9 mouse cellular contexts compared by ENCODE assay signal in genomic region chr12:75766885-75767317, GRCm38 (mm10). TPM values are rescaled to one million over a fixed set of nuclear protein-coding genes. Genes with fewer than 3 reads are reported as not detected.
DNase-seq lines count a peak whose midpoint lies in the region; ATAC-seq and TF ChIP-seq lines count a peak whose summit lies in the region.
"Had no signal": no experiment of that assay in that cellular context is flagged by ENCODE, and none has a peak within 500 bp of the region (broad histone marks: within the 10 kb centered on the region; RNA-seq: fewer than 3 reads in every experiment).

No protein-coding gene starts in this region.

- no peaks in the 10 kb centered on the region for H3K27me3 ChIP-seq in intestine, embryonic 15.5 days (replicated peaks)
- no peaks in the 10 kb centered on the region for H3K27me3 ChIP-seq in intestine, postnatal 0 days (replicated peaks; ENCODE audit: control insufficient read depth, insufficient read depth, low read length)
- H3K27me3 ChIP-seq in kidney, adult 2 months (replicated peaks; ENCODE audit: control insufficient read depth, insufficient read depth, low read length): no peaks in the 10 kb centered on the region
- H3K27me3 ChIP-seq in neural tube, embryonic 13.5 days: no peaks in the 10 kb centered on the region
- H3K27me3 ChIP-seq: liver, embryonic 13.5 days had no signal

- H3K36me3 ChIP-seq in intestine, embryonic 15.5 days: no peaks in the 10 kb centered on the region
- H3K36me3 ChIP-seq in intestine, postnatal 0 days (ENCODE audit: control insufficient read depth, insufficient read depth): no peaks in the 10 kb centered on the region
- H3K36me3 ChIP-seq in kidney, adult 2 months (ENCODE audit: control insufficient read depth, insufficient read depth, low read length): no peaks in the 10 kb centered on the region
- no peaks in the 10 kb centered on the region for H3K36me3 ChIP-seq in neural tube, embryonic 13.5 days
- H3K36me3 ChIP-seq: liver, embryonic 13.5 days had no signal

- no peak for TF ChIP-seq CTCF in intestine, postnatal 0 days (IDR thresholded peaks at IDR 0.05; ENCODE audit: low read depth)
- no peak for TF ChIP-seq CTCF in kidney, adult 2 months (conservative IDR thresholded peaks at IDR 0.05; ENCODE audit: insufficient read depth, insufficient read length, low read depth, low read length)
- TF ChIP-seq CTCF in layer of hippocampus, adult 2 months (conservative IDR thresholded peaks at IDR 0.05): no peak

- peak; percentile 32 for ATAC-seq in intestine, embryonic 15.5 days
- ATAC-seq in intestine, postnatal 0 days: no peak
- no peak for ATAC-seq in neural tube, embryonic 13.5 days (ENCODE audit: low read depth)

- 41% methylated on average over 8 of the region's 8 CpGs for WGBS in intestine, embryonic 15.5 days
- 42% methylated on average over 8 of the region's 8 CpGs for WGBS in intestine, postnatal 0 days
- 66% methylated on average over 8 of the region's 8 CpGs for WGBS in kidney, adult 2 months
- WGBS in neural tube, embryonic 13.5 days: 62% methylated on average over 8 of the region's 8 CpGs

- 0 out of 2 replicates have a peak, but pooled peaks cover 6% of the 10 kb centered on the region for H3K4me1 ChIP-seq in intestine, embryonic 15.5 days (replicated peaks)
- H3K4me1 ChIP-seq in intestine, postnatal 0 days (replicated peaks; ENCODE audit: control insufficient read depth, insufficient read depth, low read length): peaks cover 4% of the 10 kb centered on the region; the same call in 1 of the 2 replicates
- no peaks in the 10 kb centered on the region; the same call in 1 of the 2 replicates for H3K4me1 ChIP-seq in kidney, adult 2 months (ENCODE audit: control insufficient read depth, insufficient read depth, low read length)
- no peaks in the 10 kb centered on the region for H3K4me1 ChIP-seq in neural tube, embryonic 13.5 days (replicated peaks)

- intact Hi-C loops in gastrocnemius, postnatal 14 days (cut with DNase I; ENCODE audit: low total_unique reads): loop anchor here (10.0 kb wide), 1 partner anchor 92 kb away; no protein-coding TSS in a partner anchor

- H3K4me3 ChIP-seq in intestine, embryonic 15.5 days (replicated peaks): no peak overlapping the region
- H3K4me3 ChIP-seq in intestine, postnatal 0 days (ENCODE audit: low read depth, low read length): no peak overlapping the region
- H3K4me3 ChIP-seq in kidney, adult 2 months (ENCODE audit: insufficient read depth, low read depth, low read length): no peak overlapping the region
- H3K4me3 ChIP-seq in neural tube, embryonic 13.5 days: no peak overlapping the region
- no peak overlapping the region for H3K4me3 ChIP-seq in layer of hippocampus, adult 2 months
- H3K4me3 ChIP-seq: liver, embryonic 13.5 days had no signal

- TF ChIP-seq POLR2A in kidney, adult 2 months (IDR thresholded peaks at IDR 0.05; ENCODE audit: low read depth, low read length): no peak

- no peak overlapping the region for H3K4me2 ChIP-seq in intestine, embryonic 15.5 days (replicated peaks)
- no peak overlapping the region for H3K4me2 ChIP-seq in intestine, postnatal 0 days (replicated peaks; ENCODE audit: low read depth)
- no peak overlapping the region for H3K4me2 ChIP-seq in neural tube, embryonic 13.5 days
- H3K4me2 ChIP-seq: liver, embryonic 13.5 days had no signal

- no peak overlapping the region for H3K9ac ChIP-seq in intestine, embryonic 15.5 days
- no peak overlapping the region for H3K9ac ChIP-seq in intestine, postnatal 0 days (ENCODE audit: low read depth, low read length)
- no peak overlapping the region for H3K9ac ChIP-seq in neural tube, embryonic 13.5 days
- H3K9ac ChIP-seq: liver, embryonic 13.5 days had no signal

- peak; percentile 46 for DNase-seq in gastrocnemius, postnatal 14 days
- DNase-seq in kidney, adult 2 months: peak; percentile 58
- DNase-seq in B cell, adult 2 months: no peak
- no peak for DNase-seq in layer of hippocampus, adult 2 months (ENCODE audit: low spot score in 2 of 2)
- DNase-seq in urinary bladder, postnatal 10 days (ENCODE audit: low spot score): no peak
- DNase-seq: liver, embryonic 13.5 days had no signal

- H3K9me3 ChIP-seq in intestine, embryonic 15.5 days: no peaks in the 10 kb centered on the region
- H3K9me3 ChIP-seq in intestine, postnatal 0 days (ENCODE audit: control insufficient read depth): no peaks in the 10 kb centered on the region
- no peaks in the 10 kb centered on the region for H3K9me3 ChIP-seq in neural tube, embryonic 13.5 days
- H3K9me3 ChIP-seq: liver, embryonic 13.5 days had no signal

- no peak overlapping the region for H3K27ac ChIP-seq in intestine, embryonic 15.5 days
- H3K27ac ChIP-seq in intestine, postnatal 0 days (ENCODE audit: low read depth, low read length): no peak overlapping the region
- H3K27ac ChIP-seq in kidney, adult 2 months (ENCODE audit: insufficient read depth, low read depth, low read length): peak overlapping the region; percentile 31; the same call in 1 of the 2 replicates
- 0 out of 2 replicates have a peak overlapping the region, but pooled peaks have one; percentile 24 for H3K27ac ChIP-seq in neural tube, embryonic 13.5 days (replicated peaks)
- H3K27ac ChIP-seq in layer of hippocampus, adult 2 months: no peak overlapping the region
- H3K27ac ChIP-seq: liver, embryonic 13.5 days had no signal

RNA-seq across cellular contexts. Expression of gene Sgpp1, which starts 31.4 kb away (rescaled TPM):
- polyA plus RNA-seq in intestine, embryonic 15.5 days (2015; fragmentation: Nextera tagmentation; extraction: Ambion mirVana): 16.2 and 16.3 TPM in 2 replicates
- 24.1 and 25.2 TPM in 2 replicates for polyA plus RNA-seq in intestine, postnatal 0 days (2015; fragmentation: Nextera tagmentation; extraction: Ambion mirVana)
- 10 to 100 TPM; 12.1 to 14.5 TPM for total RNA-seq in gastrocnemius, postnatal 14 days (2021)
- polyA plus RNA-seq in kidney, adult 2 months (2012; rRNA removed): 77.7 and 78.3 TPM in 2 replicates
- polyA plus RNA-seq in neural tube, embryonic 13.5 days (2015; fragmentation: Nextera tagmentation; extraction: Ambion mirVana): 8.0 and 8.6 TPM in 2 replicates
- total RNA-seq in layer of hippocampus, adult 2 months (2021): 10 to 100 TPM; 28.9 to 32.2 TPM

RNA-seq across cellular contexts. Expression of gene Syne2, which starts 51.0 kb away (rescaled TPM):
- polyA plus RNA-seq in intestine, embryonic 15.5 days (2015; fragmentation: Nextera tagmentation; extraction: Ambion mirVana): 35.7 and 37.6 TPM in 2 replicates
- polyA plus RNA-seq in intestine, postnatal 0 days (2015; fragmentation: Nextera tagmentation; extraction: Ambion mirVana): 14.5 and 17.3 TPM in 2 replicates
- 10 to 100 TPM; 18.3 to 20.9 TPM for total RNA-seq in gastrocnemius, postnatal 14 days (2021)
- polyA plus RNA-seq in kidney, adult 2 months (2012; rRNA removed): 54.5 and 68.4 TPM in 2 replicates
- polyA plus RNA-seq in neural tube, embryonic 13.5 days (2015; fragmentation: Nextera tagmentation; extraction: Ambion mirVana): 48.5 and 53.5 TPM in 2 replicates
- 10 to 100 TPM; 25.2 to 26.8 TPM for total RNA-seq in layer of hippocampus, adult 2 months (2021)

Comparison
In these comparisons a context has a peak if more than half of its experiments do, and no peak if none do; other contexts are left out.
1. H3K27ac ChIP-seq: peak in kidney, adult 2 months (single experiment) and neural tube, embryonic 13.5 days (single experiment); none in intestine, embryonic 15.5 days (single experiment), intestine, postnatal 0 days (single experiment) and layer of hippocampus, adult 2 months (single experiment).
2. DNase-seq: peak in gastrocnemius, postnatal 14 days (single experiment) and kidney, adult 2 months (single experiment); none in B cell, adult 2 months (0 of 2), layer of hippocampus, adult 2 months (0 of 2) and urinary bladder, postnatal 10 days (single experiment).